Mouse (Mus musculus) liver, postnatal 0 days (tissue): ENCODE results near the gene Gnat3. TPM values are rescaled to one million over a fixed set of nuclear protein-coding genes. Genes with fewer than 3 reads are reported as not detected.
A peak's percentile ranks its signal among the peaks of the same experiment; 100 is the strongest.
"Not testable (repeated sequence)": the region's sequence is repeated elsewhere in the genome, so short reads cannot be mapped to it uniquely, and the experiment has no call there.

Experiments
- ATAC-seq: fragments of 200-750 bp; cut with Nextera tagmentation; 2 replicates; pipeline ENCODE4 v1.8.0; 2017; ENCODE audit warnings: mild to moderate bottlenecking, moderate library complexity
- DNase-seq: peaks from one replicate; pipeline ENCODE4 v3.0.0-alpha.2; 2016
- H3K27ac ChIP-seq: fragments of 300-500 bp; sonication (generic); 2 replicates; pipeline ENCODE4 v1.5.1; 2014; ENCODE audit warnings: antibody characterized with exemption, moderate library complexity, mild to moderate bottlenecking, low read depth
- H3K27me3 ChIP-seq: fragments of 300-500 bp; sonication (generic); 2 replicates; pipeline ENCODE4 v1.6.1; 2014; ENCODE audit warnings: low read length, control low read depth, mixed read lengths; ENCODE audit not compliant: insufficient read depth
- H3K36me3 ChIP-seq: fragments of 300-500 bp; sonication (generic); replicated peaks from 2 replicates; pipeline ENCODE4 v1.6.1; 2014; ENCODE audit warnings: mild to moderate bottlenecking, control low read depth, low read length, moderate library complexity, mixed read lengths; ENCODE audit not compliant: insufficient read depth
- H3K4me1 ChIP-seq: fragments of 300-500 bp; sonication (generic); 2 replicates; pipeline ENCODE4 v1.6.1; 2014; ENCODE audit warnings: antibody characterized with exemption, mild to moderate bottlenecking, control low read depth; ENCODE audit not compliant: insufficient read depth
- H3K4me2 ChIP-seq: fragments of 300-500 bp; sonication (generic); 2 replicates; pipeline ENCODE4 v1.6.1; 2014; ENCODE audit warnings: low read depth, mild to moderate bottlenecking, low read length, moderate library complexity, mixed read lengths
- H3K4me3 ChIP-seq: fragments of 300-500 bp; sonication (generic); 2 replicates; pipeline ENCODE4 v1.5.1; 2014; ENCODE audit warnings: low read depth, low read length
- H3K9ac ChIP-seq: fragments of 300-500 bp; sonication (generic); replicated peaks from 2 replicates; pipeline ENCODE4 v1.6.1; 2014; ENCODE audit warnings: mild to moderate bottlenecking, moderate library complexity
- H3K9me3 ChIP-seq: fragments of 300-500 bp; sonication (generic); 2 replicates; pipeline ENCODE4 v1.6.1; 2016; ENCODE audit warnings: mild to moderate bottlenecking, control low read depth, low read length, mixed read lengths
- CTCF ChIP-seq: sonication (generic); IDR thresholded peaks from 2 replicates; pipeline ENCODE4 v1.5.1; 2016; ENCODE audit warnings: antibody characterized with exemption, low read depth
- EP300 ChIP-seq: IDR thresholded peaks from 2 replicates; pipeline ENCODE4 v1.6.1; 2016; ENCODE audit warnings: antibody characterized with exemption, low read depth, mild to moderate bottlenecking
- WGBS: fragments of 180-500 bp; shearing (Covaris S2); extraction: QIAGEN DNeasy Blood & Tissue Kit; methylation state at CpG from one replicate; pipeline ENCODE4 v1.1.7; 2014; ENCODE audit not compliant: insufficient replicate concordance; 5-methylcytosine and 5-hydroxymethylcytosine counted together
- polyA plus RNA-seq: library from polyadenylated mRNA; unstranded; fragments of >200 nt; fragmentation: Nextera tagmentation; extraction: Ambion mirVana; gene quantifications from 2 replicates; pipeline ENCODE4 v1.2.1, GENCODE M21; 2015

Gnat3 gene
- polyA plus RNA-seq, 1 experiment from 2014 or later: not detected

- H3K4me2 ChIP-seq, DNase-seq, H3K27me3 ChIP-seq, H3K36me3 ChIP-seq, H3K4me1 ChIP-seq, H3K4me3 ChIP-seq, H3K9ac ChIP-seq, H3K9me3 ChIP-seq, H3K27ac ChIP-seq: not testable (repeated sequence)
- 0 out of 2 replicates have a peak, but pooled peaks have one; percentile 19 for TF ChIP-seq EP300
- ATAC-seq: peak; percentile 71
- 79% methylated on average over 2 of the region's 2 CpGs for WGBS
Measured at GRCm38 (mm10) chr5:17931588-17931987, 30.8 kb upstream of the Gnat3 start.

- no peak overlapping the region for H3K4me3 ChIP-seq
- no peaks in the 10 kb centered on the region for H3K27me3 ChIP-seq
- ATAC-seq (no peak), DNase-seq (no peak)
- no peak overlapping the region for H3K4me2 ChIP-seq
- H3K9ac ChIP-seq: no peak overlapping the region
- H3K27ac ChIP-seq: no peak overlapping the region
- H3K36me3 ChIP-seq: no peaks in the 10 kb centered on the region
- WGBS: 71% methylated on average over 1 of the region's 1 CpGs
- no peak for TF ChIP-seq EP300
- peaks cover 7% of the 10 kb centered on the region; the same call in 1 of the 2 replicates for H3K4me1 ChIP-seq
- H3K9me3 ChIP-seq: no peaks in the 10 kb centered on the region
Measured at GRCm38 (mm10) chr5:17934501-17934900, 27.8 kb upstream of the Gnat3 start.

GRCm38 (mm10) chr5:17938170-17938939 lies 24.0 kb upstream of the Gnat3 start:
- Histone ChIP-seq H3K9me3 (no peaks in the 10 kb centered on the region), H3K9ac (no peak overlapping the region), H3K36me3 (no peaks in the 10 kb centered on the region), H3K4me3 (no peak overlapping the region), H3K4me1 (peaks cover 7% of the 10 kb centered on the region; the same call in 1 of the 2 replicates), H3K4me2 (no peak overlapping the region), H3K27me3 (no peaks in the 10 kb centered on the region), H3K27ac (0 out of 2 replicates have a peak overlapping the region, but pooled peaks have one; percentile 12)
- peak; percentile 86 for ATAC-seq
- no peak for TF ChIP-seq CTCF
- TF ChIP-seq EP300: peak; percentile 89
- WGBS: 46% methylated on average over 1 of the region's 1 CpGs
- no peak for DNase-seq

GRCm38 (mm10) chr5:17956468-17956867 lies 5.9 kb upstream of the Gnat3 start:
- DNase-seq: no peak
- no peak overlapping the region for H3K4me2 ChIP-seq
- 64% methylated on average over 1 of the region's 1 CpGs for WGBS

GRCm38 (mm10) chr5:17969704-17970390 lies 7.5 kb downstream of the Gnat3 start:
- Histone ChIP-seq H3K27ac (no peak overlapping the region), H3K9me3 (no peaks in the 10 kb centered on the region), H3K4me2 (no peak overlapping the region), H3K9ac (no peak overlapping the region), H3K27me3 (no peaks in the 10 kb centered on the region), H3K4me1 (no peaks in the 10 kb centered on the region), H3K36me3 (no peaks in the 10 kb centered on the region), H3K4me3 (no peak overlapping the region)
- ATAC-seq (peak; percentile 68; the same call in 1 of the 2 replicates), DNase-seq (peak; percentile 20)
- WGBS: 62% methylated on average over 13 of the region's 13 CpGs
- TF ChIP-seq CTCF (no peak), EP300 (peak; percentile 64; the same call in 1 of the 2 replicates)

More at GRCm38 (mm10) chr5:17956468-17956867, 5.9 kb upstream of the Gnat3 start:
- Histone ChIP-seq H3K36me3 (no peaks in the 10 kb centered on the region), H3K9me3 (no peaks in the 10 kb centered on the region), H3K27me3 (no peaks in the 10 kb centered on the region), H3K27ac (no peak overlapping the region), H3K4me1 (no peaks in the 10 kb centered on the region), H3K4me3 (no peak overlapping the region), H3K9ac (no peak overlapping the region)
- no peak for ATAC-seq
- TF ChIP-seq CTCF (no peak), EP300 (no peak)

GRCm38 (mm10) chr5:17970391-17970730 lies 8.0 kb downstream of the Gnat3 start:
- ATAC-seq (no peak), DNase-seq (no peak)
- WGBS: 62% methylated on average over 3 of the region's 3 CpGs
- Histone ChIP-seq H3K4me2 (no peak overlapping the region), H3K4me3 (no peak overlapping the region), H3K36me3 (no peaks in the 10 kb centered on the region), H3K9me3 (no peaks in the 10 kb centered on the region), H3K27me3 (no peaks in the 10 kb centered on the region), H3K4me1 (no peaks in the 10 kb centered on the region), H3K9ac (no peak overlapping the region), H3K27ac (no peak overlapping the region)
- peak; percentile 79 for TF ChIP-seq EP300
- no peak for TF ChIP-seq CTCF
